Mouse (Mus musculus): ENCODE measurements around the gene Cgnl1. TPM values are rescaled to one million over a fixed set of nuclear protein-coding genes. Genes with fewer than 3 reads are reported as not detected.

Cgnl1 gene
- total and polyA plus RNA-seq, 3 experiments: 0.03 TPM; not detected in 2

DNA sequence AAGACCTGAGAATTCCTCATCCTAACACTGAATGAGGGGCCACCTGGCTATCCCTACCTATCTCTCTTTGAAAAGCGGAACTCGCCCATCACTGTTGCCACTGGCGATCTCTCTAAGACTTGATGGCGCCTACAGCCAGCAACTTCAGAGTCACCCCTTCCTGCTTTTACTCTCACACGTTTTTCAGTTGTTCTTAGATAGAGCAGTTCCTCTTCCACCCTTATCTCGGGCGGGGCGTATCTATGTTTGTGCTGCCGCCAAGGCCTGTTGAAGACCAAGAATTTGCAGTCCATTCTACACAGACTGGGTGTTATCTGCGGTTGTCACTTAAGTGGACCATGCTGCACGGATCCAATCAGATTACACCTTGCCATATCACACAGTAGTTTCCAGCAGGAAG is 62.2 kb downstream of the Cgnl1 start:
- no peak for DNase-seq (ENCODE audit: extremely low read depth)
- TF ChIP-seq MEF2A (IDR thresholded peaks at IDR 0.05; ENCODE audit: borderline replicate concordance, low read depth, low read length): no peak
- no peak for TF ChIP-seq TBP (conservative IDR thresholded peaks at IDR 0.05; ENCODE audit: low read depth, low read length)
- no peak for TF ChIP-seq ZKSCAN1 (IDR thresholded peaks at IDR 0.05; ENCODE audit: borderline replicate concordance, low read depth, low read length)
- no peak for TF ChIP-seq KAT2A (IDR thresholded peaks at IDR 0.05; ENCODE audit: insufficient replicate concordance, low read length)
- no peak for TF ChIP-seq MYC (IDR thresholded peaks at IDR 0.05; ENCODE audit: low read depth, low read length)
- no peak for TF ChIP-seq NRF1 (IDR thresholded peaks at IDR 0.05; ENCODE audit: low read depth, low read length)
- TF ChIP-seq MAFK (IDR thresholded peaks at IDR 0.05; ENCODE audit: insufficient replicate concordance, low read length): no peak
- TF ChIP-seq E2F4 (IDR thresholded peaks at IDR 0.05; ENCODE audit: insufficient replicate concordance, low read depth, low read length): no peak
- TF ChIP-seq POLR2AphosphoS2 (IDR thresholded peaks at IDR 0.05; ENCODE audit: low read depth, low read length): no peak
- no peak for TF ChIP-seq USF1 (IDR thresholded peaks at IDR 0.05; ENCODE audit: low read depth, low read length)
- TF ChIP-seq EP300 (IDR thresholded peaks at IDR 0.05; ENCODE audit: low read length): no peak
- no peak for TF ChIP-seq JUN (IDR thresholded peaks at IDR 0.05; ENCODE audit: insufficient read depth, low read depth, low read length)
- no peak for TF ChIP-seq PAX5 (IDR thresholded peaks at IDR 0.05; ENCODE audit: low read length)
- Histone ChIP-seq H3K4me2 (ENCODE audit: insufficient read depth, low read depth, poor library complexity, severe bottlenecking) (no peak overlapping the region), H3K9ac (ENCODE audit: insufficient read depth, low read depth) (no peak overlapping the region), H3K9me3 (replicated peaks; ENCODE audit: low read length) (no peaks in the 10 kb centered on the region), H3K4me1 (ENCODE audit: control insufficient read depth in 1 of 2, insufficient read depth in 2 of 2) (no peaks in the 10 kb centered on the region), H3K4me3 (replicated peaks in 1 of 3; ENCODE audit: low read depth in 2 of 3, low read length in 2 of 3, poor library complexity in 1 of 3) (no peak overlapping the region), H3K27me3 (replicated peaks) (peaks cover 2% of the 10 kb centered on the region), H3K36me3 (replicated peaks in 1 of 2; ENCODE audit: control insufficient read depth in 1 of 2, insufficient read depth in 1 of 2, low read length in 1 of 2) (no peaks in the 10 kb centered on the region), H3K79me2 (replicated peaks; ENCODE audit: control insufficient read depth, extremely low read depth, insufficient read depth, poor library complexity, severe bottlenecking) (no peaks in the 10 kb centered on the region), H3K27ac (ENCODE audit: insufficient read depth, low read depth) (no peak overlapping the region)
- dilution Hi-C loops (cut with MboI; ENCODE audit: extremely low pct_ligation_motif_present, extremely low pct_unique_long_range_greater_than_20kb, low sequenced_read_pairs) (no loop called here), in situ Hi-C loops (cut with MboI; ENCODE audit: low pct_ligation_motif_present, low pct_unique_long_range_greater_than_20kb, low sequenced_read_pairs) (no loop called here)

DNA sequence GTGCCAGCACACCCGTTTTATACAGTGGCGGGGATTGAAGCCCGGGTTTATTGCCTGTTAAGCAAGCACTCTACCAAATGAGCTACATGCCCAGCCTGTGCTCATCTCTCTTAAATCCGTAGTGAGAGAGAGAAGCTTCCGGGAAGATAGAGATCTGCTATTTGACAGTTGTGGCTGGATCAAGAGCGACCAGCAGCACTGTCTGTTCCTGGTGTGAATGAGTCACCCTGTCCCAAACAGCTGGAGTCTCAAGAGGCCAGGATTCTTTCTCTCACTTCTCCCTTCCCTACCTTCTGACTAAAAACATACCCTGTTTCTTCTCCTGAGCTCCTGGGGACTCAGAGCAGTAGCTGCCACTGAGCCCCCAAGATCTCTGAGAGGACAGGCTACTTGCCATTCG is 63.4 kb downstream of the Cgnl1 start:
- Histone ChIP-seq H3K9me3 (replicated peaks; ENCODE audit: low read length) (no peaks in the 10 kb centered on the region), H3K79me2 (replicated peaks; ENCODE audit: control insufficient read depth, extremely low read depth, insufficient read depth, poor library complexity, severe bottlenecking) (no peaks in the 10 kb centered on the region), H3K27me3 (replicated peaks) (peaks cover 2% of the 10 kb centered on the region), H3K9ac (ENCODE audit: insufficient read depth, low read depth) (no peak overlapping the region), H3K4me1 (ENCODE audit: control insufficient read depth in 1 of 2, insufficient read depth in 2 of 2) (no peaks in the 10 kb centered on the region), H3K4me3 (replicated peaks in 1 of 3; ENCODE audit: low read depth in 2 of 3, low read length in 2 of 3, poor library complexity in 1 of 3) (no peak overlapping the region), H3K27ac (ENCODE audit: insufficient read depth, low read depth) (no peak overlapping the region), H3K36me3 (replicated peaks in 1 of 2; ENCODE audit: control insufficient read depth in 1 of 2, insufficient read depth in 1 of 2, low read length in 1 of 2) (no peaks in the 10 kb centered on the region), H3K4me2 (ENCODE audit: insufficient read depth, low read depth, poor library complexity, severe bottlenecking) (no peak overlapping the region)
- TF ChIP-seq GABPA (IDR thresholded peaks at IDR 0.05; ENCODE audit: insufficient replicate concordance, low read depth, low read length) (no peak), USF1 (IDR thresholded peaks at IDR 0.05; ENCODE audit: low read depth, low read length) (no peak), NELFE (IDR thresholded peaks at IDR 0.05; ENCODE audit: low read depth, low read length) (no peak), KAT2A (IDR thresholded peaks at IDR 0.05; ENCODE audit: insufficient replicate concordance, low read length) (no peak), TCF12 (IDR thresholded peaks at IDR 0.05; ENCODE audit: low read depth, low read length) (no peak), MAZ (IDR thresholded peaks at IDR 0.05; ENCODE audit: low read depth, low read length) (no peak)
- in situ Hi-C loops (cut with MboI; ENCODE audit: low pct_ligation_motif_present, low pct_unique_long_range_greater_than_20kb, low sequenced_read_pairs): no loop called here
- no peak for DNase-seq (ENCODE audit: extremely low read depth)
- dilution Hi-C loops (cut with MboI; ENCODE audit: extremely low pct_ligation_motif_present, extremely low pct_unique_long_range_greater_than_20kb, low sequenced_read_pairs): no loop called here
